8 mouse cellular contexts compared by ENCODE assay signal in genomic region chr2:167129608-167129955, GRCm38 (mm10).
A peak's percentile ranks its signal among the peaks of the same experiment; 100 is the strongest.
DNase-seq lines count a peak whose midpoint lies in the region; ATAC-seq and TF ChIP-seq lines count a peak whose summit lies in the region.

No protein-coding gene starts in this region.

- 0 out of 2 replicates have a peak, but pooled peaks cover 3% of the 10 kb centered on the region for H3K36me3 ChIP-seq in E14TG2a.4 (ENCODE audit: insufficient read depth, low read length)
- H3K36me3 ChIP-seq in hindbrain, embryonic 15.5 days = no peaks in the 10 kb centered on the region
- H3K36me3 ChIP-seq in liver, embryonic 16.5 days (ENCODE audit: control insufficient read depth, insufficient read depth) = no peaks in the 10 kb centered on the region
- no peaks in the 10 kb centered on the region for H3K36me3 ChIP-seq in neural tube, embryonic 14.5 days (ENCODE audit: control insufficient read depth, insufficient read depth, low read length)

- peaks cover 48% of the 10 kb centered on the region for H3K27me3 ChIP-seq in E14TG2a.4 (ENCODE audit: insufficient read depth, low read length)
- H3K27me3 ChIP-seq in hindbrain, embryonic 15.5 days = no peaks in the 10 kb centered on the region
- H3K27me3 ChIP-seq in liver, embryonic 16.5 days (ENCODE audit: control insufficient read depth, insufficient read depth, low read depth, low read length) = peaks cover 7% of the 10 kb centered on the region
- H3K27me3 ChIP-seq in neural tube, embryonic 14.5 days (ENCODE audit: control insufficient read depth, insufficient read depth, low read length) = no peaks in the 10 kb centered on the region

- no peak for TF ChIP-seq CTCF in E14TG2a.4 (conservative IDR thresholded peaks at IDR 0.05; ENCODE audit: low read length)

- H3K9me3 ChIP-seq in E14TG2a.4 (ENCODE audit: low read length) = peaks cover 27% of the 10 kb centered on the region
- H3K9me3 ChIP-seq in hindbrain, embryonic 15.5 days = no peaks in the 10 kb centered on the region
- no peaks in the 10 kb centered on the region for H3K9me3 ChIP-seq in liver, embryonic 16.5 days (replicated peaks; ENCODE audit: control insufficient read depth, low read length)
- H3K9me3 ChIP-seq in neural tube, embryonic 14.5 days (ENCODE audit: control insufficient read depth, low read length) = no peaks in the 10 kb centered on the region

- H3K4me1 ChIP-seq in E14TG2a.4 (replicated peaks; ENCODE audit: low read depth, low read length) = peaks cover 38% of the 10 kb centered on the region
- peaks cover 28% of the 10 kb centered on the region for H3K4me1 ChIP-seq in hindbrain, embryonic 15.5 days (replicated peaks)
- peaks cover 4% of the 10 kb centered on the region for H3K4me1 ChIP-seq in liver, embryonic 16.5 days (ENCODE audit: control insufficient read depth, low read depth, low read length)
- H3K4me1 ChIP-seq in neural tube, embryonic 14.5 days (ENCODE audit: control insufficient read depth, insufficient read depth, low read length) = peaks cover 17% of the 10 kb centered on the region

- H3K4me3 ChIP-seq in E14TG2a.4 (replicated peaks; ENCODE audit: low read length) = peak overlapping the region; percentile 46
- H3K4me3 ChIP-seq in hindbrain, embryonic 15.5 days = no peak overlapping the region
- peak overlapping the region; percentile 35 for H3K4me3 ChIP-seq in liver, embryonic 16.5 days (ENCODE audit: low read depth, low read length)
- H3K4me3 ChIP-seq in neural tube, embryonic 14.5 days (ENCODE audit: low read depth, low read length) = no peak overlapping the region

- peak overlapping the region; percentile 21; the same call in 1 of the 2 replicates for H3K9ac ChIP-seq in hindbrain, embryonic 15.5 days
- no peak overlapping the region for H3K9ac ChIP-seq in liver, embryonic 16.5 days (ENCODE audit: low read depth, low read length)
- H3K9ac ChIP-seq in neural tube, embryonic 14.5 days (replicated peaks; ENCODE audit: low read depth, low read length) = peak overlapping the region; percentile 16; the same call in 1 of the 2 replicates

- H3K27ac ChIP-seq in hindbrain, embryonic 15.5 days (replicated peaks) = peak overlapping the region; percentile 52
- H3K27ac ChIP-seq in liver, embryonic 16.5 days (ENCODE audit: low read length) = no peak overlapping the region
- peak overlapping the region; percentile 40 for H3K27ac ChIP-seq in neural tube, embryonic 14.5 days (ENCODE audit: low read depth, low read length)

- peak; percentile 19; the same call in 1 of the 2 replicates for ATAC-seq in common myeloid progenitor, adult 5-6 weeks (replicated peaks; ENCODE audit: low read depth, poor library complexity, severe bottlenecking)
- ATAC-seq in hindbrain, embryonic 15.5 days (ENCODE audit: low FRiP score, low read depth) = 0 out of 2 replicates have a peak, but pooled peaks have one; percentile 23
- ATAC-seq in liver, embryonic 16.5 days (ENCODE audit: low read depth) = no peak
- no peak for ATAC-seq in neural tube, embryonic 14.5 days (ENCODE audit: low read depth)

- WGBS in hindbrain, embryonic 15.5 days = 17% methylated on average over 9 of the region's 9 CpGs
- 23% methylated on average over 9 of the region's 9 CpGs for WGBS in liver, embryonic 16.5 days (ENCODE audit: insufficient replicate concordance)
- 9% methylated on average over 9 of the region's 9 CpGs for WGBS in neural tube, embryonic 14.5 days

- peak overlapping the region; percentile 29 for H3K4me2 ChIP-seq in hindbrain, embryonic 15.5 days
- peak overlapping the region; percentile 41 for H3K4me2 ChIP-seq in liver, embryonic 16.5 days (ENCODE audit: low read depth, low read length)
- H3K4me2 ChIP-seq in neural tube, embryonic 14.5 days (ENCODE audit: low read depth, low read length) = 0 out of 2 replicates have a peak overlapping the region, but pooled peaks have one; percentile 8

- no peak for DNase-seq in right cerebral cortex, postnatal 36 days (ENCODE audit: low spot score in 2 of 2)
- DNase-seq in cerebellum, postnatal 4 days (ENCODE audit: low spot score in 2 of 2) = no peak
- no peak for DNase-seq in gastrocnemius, postnatal 25 days

Comparison
In these comparisons a context has a peak if more than half of its experiments do, and no peak if none do; other contexts are left out.
1. H3K4me3 ChIP-seq: peak in E14TG2a.4 (single experiment) and liver, embryonic 16.5 days (single experiment); none in hindbrain, embryonic 15.5 days (single experiment) and neural tube, embryonic 14.5 days (single experiment).
2. ATAC-seq: peak in common myeloid progenitor, adult 5-6 weeks (single experiment) and hindbrain, embryonic 15.5 days (single experiment); none in liver, embryonic 16.5 days (single experiment) and neural tube, embryonic 14.5 days (single experiment).
3. Peak in every context shown above with its lines, with median percentiles within 50 percentile points of each other: H3K4me2 ChIP-seq.